Mouse (Mus musculus) spleen, adult 18-20 months (tissue): ENCODE results near the gene Akr1a1.
"Not testable (repeated sequence)": the region's sequence is repeated elsewhere in the genome, so short reads cannot be mapped to it uniquely, and the experiment has no call there.

Experiments used
- DNase-seq, 2 experiments: peaks; one replicate each; pipeline ENCODE4 v3.0.0; 2022; ENCODE audit warnings: mixed read lengths in 2 of 2

The Akr1a1 gene

DNA sequence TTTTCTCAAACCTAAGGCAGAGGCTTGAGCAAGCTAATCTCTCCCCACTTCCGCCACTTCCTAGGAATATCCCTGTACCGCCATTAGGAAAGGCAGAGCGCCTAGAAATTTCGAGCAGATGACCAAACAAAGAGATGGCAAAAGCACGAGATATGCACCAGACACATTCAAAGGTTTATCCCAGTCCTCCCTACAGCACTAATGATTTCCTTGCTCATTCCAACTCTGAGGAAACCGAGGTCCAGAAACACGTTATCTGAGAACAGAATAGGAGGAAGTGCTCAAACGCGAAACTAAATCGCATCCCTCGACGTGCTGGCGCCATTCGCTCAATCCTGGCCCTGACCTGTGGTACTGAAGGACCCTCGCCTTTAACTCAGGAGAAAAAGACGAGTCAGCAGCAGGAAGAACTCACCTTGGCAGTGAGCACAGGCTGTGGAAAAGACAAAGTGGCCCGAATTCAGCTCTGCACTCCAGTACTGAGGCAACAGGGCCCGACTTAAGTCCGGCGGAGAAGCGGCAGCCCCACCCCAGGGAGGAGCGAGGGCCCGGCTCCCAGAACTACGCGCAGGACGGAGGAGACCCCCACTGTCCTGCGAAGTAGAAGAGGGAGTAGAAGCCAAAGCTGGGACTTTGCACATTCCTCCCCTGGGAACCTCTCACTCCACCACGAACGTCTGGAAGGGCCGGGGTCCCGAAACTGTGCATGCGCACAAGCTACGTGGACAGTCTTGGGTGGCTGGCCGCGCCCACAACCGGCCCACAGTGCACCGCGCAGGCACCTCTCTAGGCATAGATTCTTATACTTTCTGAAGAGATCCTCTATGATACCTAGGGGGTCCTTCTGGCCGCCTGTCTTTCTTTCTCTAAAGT, at the start of gene Akr1a1:
TSS of gene Akr1a1 (minus strand) at position 757 of the 873 bp plus-strand sequence.
- DNase-seq, result peak; percentile 77 to 87

DNA sequence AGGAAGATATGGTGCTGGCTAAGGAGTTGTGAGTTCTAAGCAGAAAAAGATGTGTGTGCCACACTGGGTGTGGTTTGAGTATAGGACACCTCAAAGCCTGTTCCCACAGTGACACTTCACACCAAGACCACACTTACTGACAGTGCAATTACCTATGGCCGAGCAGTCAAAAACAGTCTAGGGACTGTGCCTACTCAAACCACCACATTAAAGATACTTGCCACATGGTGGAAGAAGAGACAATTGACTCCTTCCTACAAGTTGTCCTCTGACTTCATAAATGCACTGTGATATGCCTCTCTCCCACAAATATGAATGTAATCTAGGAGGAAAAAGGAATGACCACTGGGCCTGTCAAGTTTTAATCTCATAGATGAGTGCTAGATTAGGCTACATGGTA, 49.5 kb upstream of the Akr1a1 start:
- DNase-seq, result no peak

DNA sequence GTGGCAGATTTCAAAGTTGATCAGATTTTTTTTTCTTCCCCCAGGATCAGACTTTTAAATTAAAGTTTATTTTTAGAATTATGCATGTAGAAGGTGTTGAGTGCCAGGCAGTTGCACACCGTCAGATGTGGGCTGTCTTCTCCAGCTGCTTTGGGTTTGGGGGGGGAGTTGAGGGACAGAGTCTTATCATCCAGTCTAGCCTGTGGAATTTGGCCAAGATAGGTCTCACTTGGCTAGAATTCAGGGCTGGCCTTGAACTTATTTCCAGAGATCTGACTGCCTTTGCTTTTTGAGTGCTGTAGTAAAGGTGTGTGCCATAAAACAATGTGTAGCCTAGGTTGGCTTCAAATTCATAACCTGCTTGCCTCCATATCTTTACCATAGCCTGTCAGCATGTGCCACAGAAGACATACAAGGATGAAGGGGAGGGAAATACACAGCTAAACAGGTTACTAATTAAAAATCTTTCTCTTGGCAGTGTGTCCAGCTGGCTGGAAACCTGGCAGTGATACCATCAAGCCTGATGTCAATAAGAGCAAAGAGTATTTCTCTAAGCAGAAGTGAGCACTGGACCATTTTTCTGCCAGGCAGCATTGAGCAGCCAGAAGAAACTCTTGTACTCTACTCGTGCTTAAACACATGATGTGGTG, 47.3 kb upstream of the Akr1a1 start:
- no peak for DNase-seq

DNA sequence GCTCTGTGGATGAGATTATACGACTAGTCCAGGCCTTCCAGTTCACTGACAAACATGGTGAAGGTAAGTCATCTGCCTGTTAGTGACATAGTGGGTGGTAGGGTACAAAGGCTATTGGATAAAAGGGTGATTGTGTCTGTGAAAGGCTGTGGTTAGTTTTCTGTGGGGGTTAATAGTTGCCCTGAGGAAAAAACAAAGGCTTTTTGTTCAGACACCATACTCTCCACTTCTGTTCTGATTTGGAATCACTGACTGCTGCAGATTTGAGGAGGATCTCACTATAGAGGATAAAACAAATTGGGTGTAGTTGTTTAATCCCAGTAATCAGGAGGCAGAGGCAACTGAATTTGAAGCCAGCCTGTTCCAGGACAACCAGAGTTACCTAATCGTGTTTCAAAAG, 42.3 kb upstream of the Akr1a1 start:
- no peak for DNase-seq

DNA sequence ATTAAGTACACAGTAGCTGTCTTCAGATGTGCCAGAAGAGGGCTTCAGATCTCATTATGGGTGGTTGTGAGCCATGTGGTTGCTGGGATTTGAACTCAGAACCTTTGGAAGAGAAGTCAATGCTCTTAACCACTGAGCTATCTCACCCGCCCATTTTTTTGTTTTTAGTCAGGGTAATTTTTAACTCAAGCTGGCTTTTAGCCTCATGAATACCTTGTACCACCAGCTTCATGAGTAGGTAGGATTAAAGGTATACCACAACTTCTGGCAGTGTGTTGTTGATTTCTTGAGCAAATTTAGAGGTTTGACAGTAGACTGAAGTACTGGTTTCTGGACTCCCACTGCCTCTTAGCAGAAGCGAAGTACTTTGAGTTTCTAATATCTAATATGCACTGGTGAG, 40.7 kb upstream of the Akr1a1 start:
- no peak for DNase-seq

DNA sequence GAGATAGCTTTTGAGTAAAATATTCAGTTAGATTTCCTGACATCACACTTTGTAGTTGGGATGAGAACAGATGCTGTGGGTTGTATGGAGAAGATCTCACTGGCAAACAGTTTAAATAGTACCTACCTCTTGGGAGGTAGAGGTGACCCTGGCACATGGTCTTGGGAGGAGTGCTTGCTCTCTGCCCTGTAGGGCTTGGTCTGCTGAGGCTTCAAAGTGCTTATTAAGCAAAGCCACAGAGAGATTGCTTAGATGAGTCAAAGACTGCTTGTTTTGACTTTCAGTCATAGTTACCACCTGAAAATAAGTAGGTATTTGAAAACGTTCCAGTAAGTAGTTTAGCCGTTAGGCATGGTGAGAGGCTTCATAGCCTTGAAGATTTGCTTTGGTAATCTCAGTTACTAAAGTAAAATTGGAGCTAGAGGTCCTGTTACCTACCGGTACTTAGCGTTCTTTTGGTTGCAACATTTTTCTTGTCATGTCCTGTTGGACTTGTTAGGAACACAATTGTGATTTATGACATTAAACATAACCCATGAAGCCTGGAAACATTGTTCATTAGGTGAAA, 37.9 kb upstream of the Akr1a1 start:
- DNase-seq, result no peak

DNA sequence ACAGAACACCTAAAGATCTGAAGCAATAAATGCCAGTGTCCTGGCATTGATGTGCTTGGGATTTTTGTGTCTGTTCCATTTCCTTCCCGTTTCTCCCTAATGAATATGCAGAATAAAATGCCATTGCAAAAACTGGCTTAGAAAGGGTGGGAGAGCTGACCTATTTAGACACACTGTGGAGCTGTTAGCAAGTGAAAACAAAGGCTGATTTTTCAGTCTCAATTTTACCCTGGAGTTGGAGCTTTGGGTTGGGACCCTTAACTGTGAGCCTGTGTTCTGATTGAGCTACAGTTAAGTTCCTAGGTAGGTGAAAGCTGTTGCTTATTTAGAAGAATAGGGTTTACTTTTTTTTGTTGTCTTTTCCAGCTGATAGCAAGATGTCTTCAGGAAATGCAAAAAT, 35.6 kb upstream of the Akr1a1 start:
- DNase-seq, result no peak

DNA sequence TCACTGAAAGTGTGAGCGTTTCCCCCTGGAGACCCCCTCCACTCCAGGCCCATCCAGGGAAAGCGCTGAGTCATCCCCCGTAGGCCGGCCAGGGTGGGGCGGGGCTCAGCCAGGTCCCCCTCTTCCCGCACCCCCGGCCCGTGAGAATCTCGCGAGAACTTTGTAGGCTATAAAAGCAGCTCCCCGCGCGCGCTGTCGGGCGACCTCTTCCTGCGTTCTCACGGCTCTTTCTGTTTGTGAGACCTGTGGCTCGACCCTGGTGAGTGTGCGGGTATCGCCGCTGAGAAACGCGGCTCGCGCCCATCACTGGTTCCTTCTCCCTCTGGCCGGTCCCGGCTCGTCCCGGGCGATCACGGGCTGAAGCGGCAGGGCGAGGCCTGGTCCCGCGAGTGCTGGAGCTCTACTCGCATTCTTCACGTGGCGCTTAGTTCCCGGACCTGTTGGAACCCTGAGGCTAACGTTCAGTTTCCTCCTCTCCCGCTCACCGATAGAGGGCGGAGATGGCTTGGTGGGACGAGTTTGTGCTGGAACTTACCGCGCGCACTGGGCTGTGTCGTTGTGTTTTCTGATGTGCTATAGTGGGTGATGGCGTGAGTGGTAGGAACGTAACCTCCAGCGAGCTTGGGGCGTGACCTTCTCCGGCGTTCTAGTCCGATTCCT, 34.1 kb upstream of the Akr1a1 start, which contains the start of gene Prdx1:
TSS of gene Prdx1 (plus strand) at position 143 of the 660 bp plus-strand sequence.
- DNase-seq, result peak; percentile 90 to 94

DNA sequence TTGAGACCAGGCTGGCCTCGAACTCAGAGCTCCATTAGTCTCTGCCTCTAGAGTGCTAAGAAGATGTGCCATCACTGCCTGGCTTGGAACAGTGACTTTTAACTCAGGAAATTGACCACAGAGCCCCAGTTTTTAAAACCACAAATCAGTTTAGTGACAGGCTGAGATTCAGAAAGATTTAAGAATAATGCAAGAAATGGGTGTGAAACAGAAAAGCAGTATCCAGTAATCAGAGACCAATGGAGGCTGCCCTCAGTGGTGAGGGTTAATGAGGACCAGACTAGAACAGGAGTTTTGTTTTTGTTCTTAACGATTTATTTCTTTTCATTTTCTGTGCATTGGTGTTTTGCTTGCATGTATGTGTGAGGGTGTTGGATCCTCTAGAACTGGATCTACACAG, 33.2 kb upstream of the Akr1a1 start:
- no peak for DNase-seq

DNA sequence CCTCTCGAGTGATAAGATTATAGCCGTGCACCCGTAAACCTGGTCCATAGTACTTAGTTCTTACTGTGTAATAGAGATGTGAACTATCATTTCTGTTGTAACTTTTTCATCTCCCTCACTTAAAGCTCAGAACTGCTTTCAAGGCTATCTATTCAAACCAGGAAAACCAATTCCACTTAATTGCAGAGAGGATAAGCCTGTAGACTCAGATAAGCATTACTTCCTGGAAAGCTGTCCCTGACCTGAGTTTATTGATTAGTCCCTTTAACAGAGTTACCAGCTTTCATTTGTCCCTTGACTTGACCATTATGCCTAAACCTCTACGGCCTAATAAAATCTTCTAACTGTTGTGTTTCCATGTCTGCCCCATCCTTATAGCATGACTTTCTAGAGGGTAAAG, 32.5 kb upstream of the Akr1a1 start:
- no peak for DNase-seq

DNA sequence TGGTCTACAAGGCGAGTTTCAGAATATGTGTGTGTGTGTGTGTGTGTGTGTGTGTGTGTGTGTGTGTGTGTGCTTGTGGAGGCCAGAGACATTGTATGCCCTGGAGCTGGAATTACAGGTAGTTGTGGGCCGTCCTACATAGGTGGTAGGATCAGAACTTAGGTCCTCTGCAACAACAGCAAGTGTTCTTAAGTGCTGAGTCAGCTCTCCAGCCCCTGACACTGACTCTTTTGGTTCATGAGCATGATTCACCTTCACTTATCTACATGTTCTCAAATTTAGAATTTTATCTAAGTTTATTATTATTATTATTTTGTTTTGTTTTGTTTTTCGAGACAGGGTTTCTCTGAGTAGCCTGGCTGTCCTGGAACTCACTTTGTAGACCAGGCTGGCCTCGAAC, 29.0 kb upstream of the Akr1a1 start:
- DNase-seq, result not testable (repeated sequence)

DNA sequence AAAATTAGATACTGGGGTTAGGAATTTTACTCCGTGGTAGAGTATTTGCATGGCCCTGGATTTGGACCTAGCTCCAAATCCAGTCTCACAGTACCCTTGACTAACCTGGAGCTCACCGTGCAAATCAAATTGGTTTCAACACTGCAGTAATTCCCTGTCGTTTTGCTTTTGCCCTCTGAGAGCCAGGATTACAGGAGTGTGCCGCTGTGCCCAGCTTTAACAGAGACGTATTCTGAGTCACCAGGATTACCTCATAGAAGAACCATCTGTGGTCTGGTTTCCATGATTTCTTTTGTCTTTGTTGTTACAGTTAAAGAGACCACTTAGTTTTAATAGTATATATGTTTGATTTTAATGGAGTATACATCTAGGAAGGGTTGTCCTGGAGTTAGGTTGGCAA, 27.7 kb upstream of the Akr1a1 start:
- no peak for DNase-seq

DNA sequence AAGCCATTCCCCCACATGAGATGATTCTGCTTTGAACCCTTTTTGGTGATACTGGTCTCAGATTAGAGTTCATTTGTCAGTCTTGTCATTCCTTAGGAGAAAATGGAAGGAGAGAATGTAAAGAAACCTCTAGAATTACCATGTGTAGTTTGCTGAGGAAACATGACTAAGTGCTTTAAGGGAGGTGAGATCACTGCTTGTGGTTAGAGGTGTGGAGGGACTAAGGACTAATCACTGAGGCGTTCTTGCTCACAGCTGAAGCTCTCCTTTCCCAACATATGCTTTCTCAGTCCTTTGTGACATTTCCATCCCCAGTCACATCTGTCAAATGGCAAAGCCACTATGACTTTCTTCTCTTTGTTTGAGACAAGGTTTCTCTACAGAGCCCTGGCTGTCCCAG, 26.3 kb upstream of the Akr1a1 start:
- DNase-seq, result no peak

DNA sequence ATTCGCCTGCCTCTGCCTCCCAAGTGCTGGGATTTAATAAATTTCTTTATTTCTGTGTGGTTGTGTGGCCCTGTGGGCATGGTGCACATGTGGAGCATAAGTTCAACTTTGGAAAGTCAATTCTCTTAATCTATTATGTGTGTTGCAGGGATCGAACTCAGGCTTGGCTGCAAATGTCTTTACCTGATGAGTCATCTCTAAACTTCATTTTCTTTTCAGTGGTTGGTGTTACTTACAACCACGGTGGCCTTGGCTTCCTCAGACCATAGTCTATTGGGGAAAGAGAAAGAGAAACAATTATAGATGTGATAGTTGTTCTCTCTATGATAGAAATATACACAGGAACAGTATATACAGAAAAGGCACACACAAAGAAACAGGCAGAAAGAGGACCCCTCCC, 24.5 kb upstream of the Akr1a1 start:
- no peak for DNase-seq

DNA sequence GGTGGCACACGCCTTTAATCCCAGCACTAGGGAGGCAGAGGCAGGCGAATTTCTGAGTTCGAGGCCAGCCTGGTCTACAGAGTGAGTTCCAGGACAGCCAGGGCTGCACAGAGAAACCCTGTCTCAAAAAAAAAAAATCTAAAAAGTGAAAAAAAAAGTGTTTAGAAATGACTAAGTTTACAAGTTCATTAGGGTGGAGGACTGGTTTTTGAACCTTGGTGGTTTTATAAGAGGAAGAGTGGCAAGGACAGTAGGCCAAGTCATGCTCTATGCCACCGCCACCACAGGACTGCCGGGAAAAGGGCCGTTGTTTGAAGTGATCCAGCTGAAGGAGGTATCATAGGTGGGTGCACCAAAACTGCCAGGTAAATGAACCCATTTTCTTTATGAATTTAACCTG, 23.3 kb upstream of the Akr1a1 start:
- not testable (repeated sequence) for DNase-seq

DNA sequence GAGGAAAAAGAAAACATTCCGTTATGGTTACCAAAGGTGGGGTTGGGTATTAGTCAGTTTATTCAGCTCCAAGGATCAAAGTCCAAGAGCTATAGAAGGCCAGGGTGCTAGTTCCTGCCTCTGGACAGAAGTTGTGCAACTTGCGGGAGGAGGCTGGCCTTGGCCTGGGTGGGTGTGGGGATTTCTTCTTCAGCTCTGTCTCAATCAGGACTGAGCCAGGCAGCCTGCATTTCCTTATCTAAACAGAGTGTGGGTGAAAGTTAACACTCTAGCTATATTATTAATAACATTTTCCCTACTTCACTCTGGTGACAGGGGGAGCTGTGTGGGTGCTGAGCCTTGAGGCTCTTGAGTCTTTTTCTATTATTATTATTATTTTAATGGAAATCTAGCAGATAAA, 21.3 kb upstream of the Akr1a1 start:
- no peak for DNase-seq

DNA sequence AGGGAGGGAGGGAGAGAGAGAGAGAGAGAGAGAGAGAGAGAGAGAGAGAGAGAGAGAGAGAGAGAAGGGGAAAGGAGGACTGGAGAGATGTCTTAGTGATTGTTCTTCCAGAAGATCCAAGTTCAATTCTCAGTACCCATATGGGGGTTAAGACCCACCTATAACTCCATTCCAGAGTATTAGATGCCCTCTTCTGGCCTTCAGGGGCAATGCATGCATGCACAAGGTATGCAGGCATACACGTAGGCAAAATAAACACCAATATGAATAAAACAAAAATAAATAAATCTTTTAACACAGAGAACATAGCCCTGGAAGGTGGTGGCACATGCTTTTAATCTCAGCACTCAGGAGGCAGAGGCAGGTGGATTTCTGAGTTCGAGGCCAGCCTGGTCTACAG, 17.8 kb upstream of the Akr1a1 start:
- DNase-seq, result no peak

DNA sequence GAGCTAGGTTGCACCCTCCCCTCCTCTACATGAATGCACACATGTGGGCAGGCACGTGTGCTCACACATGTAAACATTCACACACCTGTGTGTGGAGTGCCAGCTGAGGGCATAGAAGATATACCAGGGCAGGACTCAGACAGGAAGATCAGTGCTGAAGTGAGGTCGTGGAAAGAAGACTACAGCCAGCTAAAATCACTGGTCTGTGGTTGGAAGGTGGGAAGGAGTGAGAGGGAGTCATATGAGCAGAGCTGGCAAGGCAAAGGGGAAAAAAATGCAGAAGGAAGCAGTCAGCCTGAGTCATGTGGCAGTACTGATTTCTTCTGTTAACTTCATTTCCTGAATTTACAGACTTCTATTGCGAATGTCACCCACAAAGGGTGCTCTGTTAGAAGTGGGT, 16.7 kb upstream of the Akr1a1 start:
- DNase-seq, result no peak

DNA sequence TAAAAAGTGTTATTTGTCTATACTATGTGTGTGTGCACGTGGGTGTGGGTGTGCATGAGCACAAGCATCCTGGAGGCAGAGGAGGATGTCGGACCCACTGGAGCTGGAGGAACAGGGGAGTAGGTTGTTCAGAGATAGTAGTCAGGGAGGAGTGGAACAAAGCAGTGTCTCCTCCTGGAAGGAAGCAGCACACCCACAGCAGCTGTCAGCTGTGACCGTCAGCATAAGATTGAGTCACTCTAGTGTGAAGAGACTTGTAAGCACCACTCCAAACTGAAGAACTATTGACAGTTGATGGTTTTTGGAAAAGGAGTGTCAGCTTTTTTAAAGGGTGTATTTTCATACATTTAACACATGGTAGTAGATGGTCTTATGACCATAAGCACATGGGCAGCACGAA, 15.1 kb upstream of the Akr1a1 start:
- no peak for DNase-seq

DNA sequence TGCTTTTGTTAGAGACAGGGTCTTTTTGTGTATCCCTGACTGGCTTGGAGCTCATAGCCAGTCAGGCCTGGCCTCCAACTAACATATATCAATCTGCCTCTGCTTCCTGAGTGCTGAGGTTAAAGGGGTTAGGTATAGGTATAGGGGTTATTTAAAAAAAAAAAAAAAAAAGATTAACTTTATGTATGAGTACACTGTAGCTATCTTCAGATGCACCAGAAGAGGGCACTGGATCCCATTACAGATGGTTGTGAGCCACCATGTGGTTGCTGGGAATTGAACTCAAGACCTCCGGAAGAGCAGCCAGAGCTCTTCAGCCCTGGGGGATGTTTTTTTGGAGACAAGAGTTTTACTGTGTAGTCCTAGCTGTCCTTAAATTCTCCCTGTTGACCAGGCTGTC, 10.5 kb upstream of the Akr1a1 start:
- DNase-seq, result no peak

DNA sequence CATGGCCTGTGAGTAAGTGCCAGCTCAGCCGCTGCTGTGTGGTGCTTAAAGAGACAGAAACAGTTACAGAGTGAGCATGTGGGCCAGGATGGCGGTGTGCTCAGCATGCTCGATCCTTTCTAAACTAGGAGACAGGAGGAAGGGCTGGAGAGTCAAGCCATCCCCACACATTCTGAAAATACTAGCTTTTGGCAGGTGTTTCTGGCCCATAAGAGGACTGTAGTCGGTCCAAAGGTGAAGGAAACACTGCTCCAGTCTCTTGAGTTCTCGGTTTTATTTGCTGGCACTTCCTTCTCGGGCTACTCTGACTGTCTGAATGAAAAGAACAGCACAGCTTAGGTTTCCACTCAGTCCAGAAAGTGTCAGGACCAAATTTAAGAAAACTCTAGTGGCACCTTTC, 9.3 kb upstream of the Akr1a1 start:
- no peak for DNase-seq

DNA sequence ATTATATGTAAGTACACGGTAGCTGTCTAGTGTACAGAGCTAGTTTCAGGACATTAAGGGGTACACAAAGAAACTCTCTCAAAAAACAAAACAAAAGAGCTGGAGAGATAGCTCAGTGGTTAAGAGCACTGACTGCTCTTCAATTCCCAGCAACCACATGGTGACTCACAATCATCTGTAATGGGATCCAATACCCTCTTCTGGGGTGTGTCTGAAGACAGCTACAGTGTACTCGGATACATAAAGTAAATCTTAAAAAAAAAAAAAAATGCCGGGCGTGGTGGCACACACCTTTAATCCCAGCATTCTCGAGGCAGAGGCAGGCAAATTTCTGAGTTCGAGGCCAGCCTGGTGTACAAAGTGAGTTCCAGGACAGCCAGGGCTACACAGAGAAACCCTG, 8.4 kb upstream of the Akr1a1 start:
- not testable (repeated sequence) for DNase-seq

DNA sequence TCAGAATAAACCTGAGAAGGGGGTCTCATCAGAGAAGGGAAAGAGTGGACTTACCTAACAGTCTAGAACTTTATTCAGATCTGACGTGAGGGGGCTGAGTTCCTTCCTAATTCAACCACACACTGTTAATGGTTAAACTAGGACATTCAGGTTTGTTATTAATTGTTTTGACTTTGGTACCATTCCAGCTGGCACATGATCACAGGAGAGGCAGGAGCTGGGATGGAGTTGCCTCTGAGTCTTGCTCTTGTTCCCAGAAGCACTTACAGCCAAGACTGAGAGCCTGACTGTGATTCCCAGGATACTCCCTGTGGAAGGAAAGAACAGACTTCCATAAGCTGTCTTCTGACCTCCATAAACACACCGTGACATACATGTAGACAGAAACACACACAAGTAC, 8.0 kb upstream of the Akr1a1 start:
- no peak for DNase-seq

DNA sequence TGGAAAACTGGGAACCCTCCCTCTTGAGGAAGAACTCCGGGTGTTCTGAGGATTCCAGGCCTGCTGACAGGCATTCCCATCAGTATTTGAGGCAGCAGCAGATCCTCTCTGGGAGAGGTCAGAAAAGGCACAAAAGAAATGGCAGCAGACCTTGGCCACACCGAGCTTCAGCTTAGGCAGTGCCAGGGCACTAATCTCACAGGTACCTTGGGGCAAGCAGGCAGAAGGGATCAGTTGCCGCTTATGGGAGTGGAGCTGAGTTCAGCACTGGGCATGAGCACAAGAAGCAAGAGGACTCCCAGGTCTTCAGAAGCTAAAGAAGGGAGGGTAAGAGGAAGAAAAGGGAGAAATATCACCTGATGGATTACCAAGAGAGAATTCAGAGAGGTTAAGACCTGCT, 6.5 kb upstream of the Akr1a1 start:
- no peak for DNase-seq
